Mouse (Mus musculus) E14TG2a.4 (cell line): ENCODE results near the gene Zfp239.

Experiments used
- CTCF ChIP-seq: conservative IDR thresholded peaks from 2 replicates; pipeline ENCODE4 v1.5.1; 2014; ENCODE audit warnings: low read length
- NANOG ChIP-seq: IDR thresholded peaks from 2 replicates; pipeline ENCODE4 v1.6.1; 2014; ENCODE audit warnings: borderline replicate concordance, low read length, mixed read lengths

DNA sequence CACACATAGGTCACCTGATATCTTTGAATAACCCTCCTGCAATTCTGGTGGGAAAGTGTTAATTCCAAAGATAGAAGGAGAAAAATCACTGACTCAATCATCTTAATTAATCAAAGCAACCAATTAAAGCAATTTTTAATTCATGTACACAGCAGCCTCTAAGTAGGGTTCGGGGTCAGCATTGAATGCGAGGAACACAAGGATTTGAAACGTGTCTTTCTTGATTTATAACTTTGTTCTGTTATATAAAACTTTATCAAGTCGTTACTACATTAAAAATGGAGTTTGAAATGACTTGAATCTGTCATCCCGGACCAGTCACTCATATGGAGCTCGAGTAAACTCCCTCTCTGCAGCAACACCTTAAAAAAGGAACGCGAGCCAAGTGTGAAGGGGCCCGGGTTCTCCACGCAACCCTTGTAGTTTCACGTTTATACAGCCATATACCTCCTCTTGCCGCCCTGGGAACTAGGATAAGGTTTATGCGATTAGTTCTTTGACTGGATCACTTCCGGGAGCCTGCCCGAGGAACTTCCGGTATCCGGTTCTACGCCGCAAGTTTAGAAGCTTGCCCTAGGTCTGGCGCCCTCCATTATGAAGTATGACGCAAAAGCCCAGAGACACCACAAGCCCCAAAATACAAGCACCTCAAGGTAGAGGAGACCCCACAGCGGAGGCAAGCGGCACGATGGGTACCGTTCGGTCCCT is 17.0 kb downstream of the Zfp239 start:
- no peak for TF ChIP-seq NANOG
- no peak for TF ChIP-seq CTCF
